Mouse (Mus musculus) forebrain, postnatal 0 days (tissue): ENCODE results near the gene Hectd4. TPM values are rescaled to one million over a fixed set of nuclear protein-coding genes. Genes with fewer than 3 reads are reported as not detected.

Source experiments
- ATAC-seq: fragments of 200-750 bp; cut with Nextera tagmentation; 2 replicates; pipeline ENCODE4 v1.8.0; 2017; ENCODE audit warnings: mild to moderate bottlenecking, moderate library complexity
- DNase-seq: peaks from one replicate; pipeline ENCODE4 v3.0.0-alpha.2; 2015
- H3K27ac ChIP-seq: fragments of 300-500 bp; sonication (generic); 2 replicates; pipeline ENCODE4 v1.5.1; 2014; ENCODE audit warnings: low read depth, mild to moderate bottlenecking, antibody characterized with exemption, low read length, moderate library complexity, mixed read lengths
- H3K27me3 ChIP-seq: fragments of 300-500 bp; sonication (generic); 2 replicates; pipeline ENCODE4 v1.6.1; 2014; ENCODE audit warnings: mild to moderate bottlenecking, low read length, mixed read lengths; ENCODE audit not compliant: insufficient read depth
- H3K36me3 ChIP-seq: fragments of 300-500 bp; sonication (generic); 2 replicates; pipeline ENCODE4 v1.6.1; 2014; ENCODE audit warnings: mild to moderate bottlenecking, moderate library complexity; ENCODE audit not compliant: insufficient read depth
- H3K4me1 ChIP-seq: fragments of 300-500 bp; sonication (generic); 2 replicates; pipeline ENCODE4 v1.6.1; 2014; ENCODE audit warnings: antibody characterized with exemption; ENCODE audit not compliant: insufficient read depth
- H3K4me2 ChIP-seq: fragments of 300-500 bp; sonication (generic); 2 replicates; pipeline ENCODE4 v1.6.1; 2014; ENCODE audit warnings: low read depth, mild to moderate bottlenecking, moderate library complexity
- H3K4me3 ChIP-seq: fragments of 300-500 bp; sonication (generic); 2 replicates; pipeline ENCODE4 v1.5.1; 2014; ENCODE audit warnings: low read depth, low read length, mixed read lengths
- H3K9ac ChIP-seq: fragments of 300-500 bp; sonication (generic); 2 replicates; pipeline ENCODE4 v1.6.1; 2014; ENCODE audit warnings: mild to moderate bottlenecking
- H3K9me3 ChIP-seq: fragments of 300-500 bp; sonication (generic); 2 replicates; pipeline ENCODE4 v1.6.1; 2016; ENCODE audit warnings: low read length
- CTCF ChIP-seq: sonication (generic); IDR thresholded peaks from 2 replicates; pipeline ENCODE4 v1.5.1; 2016; ENCODE audit warnings: antibody characterized with exemption, control low read depth, low read depth
- WGBS: fragments of 180-500 bp; shearing (Covaris S2); extraction: QIAGEN DNeasy Blood & Tissue Kit; methylation state at CpG from one replicate; pipeline ENCODE4 v1.1.7; 2014; 5-methylcytosine and 5-hydroxymethylcytosine counted together
- polyA plus RNA-seq: library from polyadenylated mRNA; unstranded; fragments of >200 nt; fragmentation: Nextera tagmentation; extraction: Ambion mirVana; gene quantifications from 2 replicates; pipeline ENCODE4 v1.2.1, GENCODE M21; 2015
- total RNA-seq: library from RNA; depleted of rRNA; stranded (reverse); fragments of >200 nt; gene quantifications from 2 replicates; pipeline ENCODE4 v1.2.3, GENCODE M21; 2014

Gene Hectd4
- total and polyA plus RNA-seq, 2 experiments from 2014 or later, result 14.0 to 107 TPM

GRCm38 (mm10) chr5:121331731-121332130 lies 111.7 kb downstream of the Hectd4 start:
- no peak overlapping the region for H3K4me3 ChIP-seq
- no peaks in the 10 kb centered on the region for H3K9me3 ChIP-seq
- peaks cover 88% of the 10 kb centered on the region for H3K36me3 ChIP-seq
- no peaks in the 10 kb centered on the region for H3K27me3 ChIP-seq
- no peak overlapping the region for H3K9ac ChIP-seq
- no peak for TF ChIP-seq CTCF
- H3K27ac ChIP-seq, result no peak overlapping the region
- 96% methylated on average over 10 of the region's 10 CpGs for WGBS
- H3K4me1 ChIP-seq, result no peaks in the 10 kb centered on the region
- no peak for DNase-seq
- H3K4me2 ChIP-seq, result no peak overlapping the region
- ATAC-seq, result no peak

- 94% methylated on average over 9 of the region's 9 CpGs for WGBS
- Histone ChIP-seq H3K27ac (no peak overlapping the region), H3K9ac (no peak overlapping the region), H3K27me3 (no peaks in the 10 kb centered on the region), H3K4me3 (no peak overlapping the region), H3K9me3 (no peaks in the 10 kb centered on the region), H3K4me1 (no peaks in the 10 kb centered on the region), H3K36me3 (peaks cover 92% of the 10 kb centered on the region), H3K4me2 (no peak overlapping the region)
- no peak for ATAC-seq
- TF ChIP-seq CTCF, result no peak
- no peak for DNase-seq
These were observed 114.0 kb downstream of the Hectd4 start for GRCm38 (mm10) chr5:121333976-121334375.

GRCm38 (mm10) chr5:121334454-121334853 lies 114.4 kb downstream of the Hectd4 start:
- no peak for TF ChIP-seq CTCF
- H3K4me3 ChIP-seq, result no peak overlapping the region
- no peak for ATAC-seq
- H3K4me2 ChIP-seq, result no peak overlapping the region
- no peak overlapping the region for H3K27ac ChIP-seq
- WGBS, result 88% methylated on average over 5 of the region's 5 CpGs
- H3K9ac ChIP-seq, result no peak overlapping the region
- no peaks in the 10 kb centered on the region for H3K27me3 ChIP-seq
- no peak for DNase-seq
- peaks cover 92% of the 10 kb centered on the region for H3K36me3 ChIP-seq
- H3K4me1 ChIP-seq, result no peaks in the 10 kb centered on the region
- no peaks in the 10 kb centered on the region for H3K9me3 ChIP-seq

GRCm38 (mm10) chr5:121335426-121335825 lies 115.4 kb downstream of the Hectd4 start:
- Histone ChIP-seq H3K27me3 (no peaks in the 10 kb centered on the region), H3K4me1 (no peaks in the 10 kb centered on the region), H3K4me2 (no peak overlapping the region), H3K4me3 (no peak overlapping the region), H3K9ac (no peak overlapping the region), H3K9me3 (no peaks in the 10 kb centered on the region), H3K36me3 (peaks cover 97% of the 10 kb centered on the region), H3K27ac (no peak overlapping the region)
- ATAC-seq, result no peak
- WGBS, result 87% methylated on average over 4 of the region's 4 CpGs
- no peak for DNase-seq
- no peak for TF ChIP-seq CTCF

GRCm38 (mm10) chr5:121336009-121336408 lies 116.0 kb downstream of the Hectd4 start:
- no peak for DNase-seq

GRCm38 (mm10) chr5:121336776-121337175 lies 116.8 kb downstream of the Hectd4 start:
- Histone ChIP-seq H3K4me3 (no peak overlapping the region), H3K27me3 (no peaks in the 10 kb centered on the region), H3K36me3 (peaks cover 97% of the 10 kb centered on the region), H3K4me2 (no peak overlapping the region), H3K9me3 (no peaks in the 10 kb centered on the region), H3K27ac (no peak overlapping the region), H3K9ac (no peak overlapping the region), H3K4me1 (no peaks in the 10 kb centered on the region)
- no peak for ATAC-seq
- no peak for TF ChIP-seq CTCF
- DNase-seq, result no peak
- WGBS, result 93% methylated on average over 6 of the region's 6 CpGs

More at GRCm38 (mm10) chr5:121336009-121336408, 116.0 kb downstream of the Hectd4 start:
- no peaks in the 10 kb centered on the region for H3K4me1 ChIP-seq
- no peak for TF ChIP-seq CTCF
- H3K27ac ChIP-seq, result no peak overlapping the region
- WGBS, result 82% methylated on average over 3 of the region's 3 CpGs
- H3K9me3 ChIP-seq, result no peaks in the 10 kb centered on the region
- no peak overlapping the region for H3K9ac ChIP-seq
- H3K4me2 ChIP-seq, result no peak overlapping the region
- no peak for ATAC-seq
- no peak overlapping the region for H3K4me3 ChIP-seq
- H3K36me3 ChIP-seq, result peaks cover 97% of the 10 kb centered on the region
- H3K27me3 ChIP-seq, result no peaks in the 10 kb centered on the region

- no peaks in the 10 kb centered on the region for H3K27me3 ChIP-seq
- H3K4me3 ChIP-seq, result no peak overlapping the region
- DNase-seq (no peak), ATAC-seq (no peak)
- WGBS, result 91% methylated on average over 7 of the region's 7 CpGs
- no peak for TF ChIP-seq CTCF
- no peak overlapping the region for H3K9ac ChIP-seq
- H3K9me3 ChIP-seq, result no peaks in the 10 kb centered on the region
- no peaks in the 10 kb centered on the region for H3K4me1 ChIP-seq
- no peak overlapping the region for H3K4me2 ChIP-seq
- H3K36me3 ChIP-seq, result peaks cover 97% of the 10 kb centered on the region
- H3K27ac ChIP-seq, result no peak overlapping the region
These were observed 119.7 kb downstream of the Hectd4 start for GRCm38 (mm10) chr5:121339507-121340230.
